Mouse (Mus musculus) ES-Bruce4 (cell line): ENCODE measurements around the gene Tgfbr2.

Experiments used
- CTCF ChIP-seq: IDR thresholded peaks from one replicate; pipeline ENCODE4 v1.8.1; 2011; ENCODE audit warnings: low read depth, low read length
- EP300 ChIP-seq: IDR thresholded peaks from 2 replicates; pipeline ENCODE4 v1.6.1; 2011; ENCODE audit warnings: low read depth, low read length; ENCODE audit not compliant: insufficient read depth
- POLR2A ChIP-seq: IDR thresholded peaks from one replicate; pipeline ENCODE4 v1.8.1; 2011; ENCODE audit warnings: low read length; ENCODE audit not compliant: insufficient read depth

GRCm38 (mm10) chr9:116076163-116076562 lies 99.0 kb downstream of the Tgfbr2 start:
- TF ChIP-seq POLR2A (no peak), CTCF (no peak), EP300 (no peak)
